Mouse (Mus musculus): ENCODE data around the gene Fam177a. TPM values are rescaled to one million over a fixed set of nuclear protein-coding genes. Genes with fewer than 3 reads are reported as not detected.
"Not testable (repeated sequence)": the region's sequence is repeated elsewhere in the genome, so short reads cannot be mapped to it uniquely, and the experiment has no call there.

Gene Fam177a
- total RNA-seq (2015), result 0.68 TPM in 1 of 2 replicates, not detected in the other
- total RNA-seq (2017), result 22.4 and 24.6 TPM in 2 replicates

DNA sequence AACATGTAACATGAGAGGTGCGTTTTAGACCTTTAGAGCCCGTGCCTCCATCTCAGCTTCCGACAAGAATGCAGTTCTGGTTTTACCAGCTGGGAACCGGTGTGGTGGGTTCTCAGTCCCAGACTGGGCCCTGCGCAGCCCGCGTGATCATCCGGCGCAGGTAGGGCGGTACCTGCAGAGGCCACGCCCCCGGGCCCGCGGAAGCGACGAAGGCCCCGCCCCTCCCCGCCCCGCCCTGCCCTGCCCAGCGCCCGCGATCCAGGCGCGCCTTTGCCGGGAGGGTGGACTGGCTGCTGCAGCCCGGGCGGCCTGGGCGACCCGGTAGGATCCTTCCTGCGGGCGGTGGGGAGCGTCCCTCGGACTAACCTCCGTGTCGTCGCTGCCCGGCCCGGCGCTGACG lies at the start of gene Fam177a:
Fam177a (plus strand) TSS at position 228 of the 400 bp plus-strand sequence.
- ATAC-seq (ENCODE audit: poor library complexity, severe bottlenecking), result peak; percentile 93

DNA sequence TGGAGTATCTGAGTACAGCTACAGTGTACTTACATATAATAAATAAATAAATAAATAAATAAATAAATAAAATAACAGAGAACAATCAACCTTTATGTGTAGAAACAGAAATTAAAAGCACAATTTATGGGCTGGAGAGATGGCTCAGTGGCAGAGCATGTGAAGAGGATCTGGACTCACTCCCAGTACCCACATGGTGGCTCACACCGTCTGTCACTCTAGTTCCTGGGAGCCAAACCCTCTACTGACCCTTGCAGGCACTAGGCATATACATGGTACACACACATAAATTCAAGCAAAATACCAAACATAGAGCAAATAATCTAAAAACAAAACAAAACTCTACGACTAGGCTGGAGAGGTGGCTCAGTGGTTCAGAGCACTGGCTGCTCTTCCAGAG lies 49.0 kb upstream of the Fam177a start:
- ATAC-seq (ENCODE audit: poor library complexity, severe bottlenecking), result no peak

DNA sequence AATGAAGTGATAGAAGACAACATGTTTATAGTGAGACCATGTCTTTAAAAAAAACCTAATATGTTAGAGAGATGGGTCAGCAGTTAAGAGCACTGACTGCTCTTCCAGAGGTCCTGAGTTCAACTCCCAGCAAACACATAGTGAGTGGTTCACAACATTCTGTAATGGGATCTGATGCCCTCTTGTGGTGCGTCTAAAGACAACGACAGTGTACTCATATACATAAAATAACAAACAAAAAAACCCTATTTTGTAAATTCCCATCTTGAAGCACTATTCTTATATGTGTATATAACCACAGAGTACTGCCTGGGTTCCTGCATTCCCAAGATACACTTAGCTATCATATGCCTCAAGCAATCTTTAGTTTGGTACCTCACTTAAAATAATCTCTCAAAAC lies 45.6 kb upstream of the Fam177a start:
- not testable (repeated sequence) for ATAC-seq (ENCODE audit: poor library complexity, severe bottlenecking)

DNA sequence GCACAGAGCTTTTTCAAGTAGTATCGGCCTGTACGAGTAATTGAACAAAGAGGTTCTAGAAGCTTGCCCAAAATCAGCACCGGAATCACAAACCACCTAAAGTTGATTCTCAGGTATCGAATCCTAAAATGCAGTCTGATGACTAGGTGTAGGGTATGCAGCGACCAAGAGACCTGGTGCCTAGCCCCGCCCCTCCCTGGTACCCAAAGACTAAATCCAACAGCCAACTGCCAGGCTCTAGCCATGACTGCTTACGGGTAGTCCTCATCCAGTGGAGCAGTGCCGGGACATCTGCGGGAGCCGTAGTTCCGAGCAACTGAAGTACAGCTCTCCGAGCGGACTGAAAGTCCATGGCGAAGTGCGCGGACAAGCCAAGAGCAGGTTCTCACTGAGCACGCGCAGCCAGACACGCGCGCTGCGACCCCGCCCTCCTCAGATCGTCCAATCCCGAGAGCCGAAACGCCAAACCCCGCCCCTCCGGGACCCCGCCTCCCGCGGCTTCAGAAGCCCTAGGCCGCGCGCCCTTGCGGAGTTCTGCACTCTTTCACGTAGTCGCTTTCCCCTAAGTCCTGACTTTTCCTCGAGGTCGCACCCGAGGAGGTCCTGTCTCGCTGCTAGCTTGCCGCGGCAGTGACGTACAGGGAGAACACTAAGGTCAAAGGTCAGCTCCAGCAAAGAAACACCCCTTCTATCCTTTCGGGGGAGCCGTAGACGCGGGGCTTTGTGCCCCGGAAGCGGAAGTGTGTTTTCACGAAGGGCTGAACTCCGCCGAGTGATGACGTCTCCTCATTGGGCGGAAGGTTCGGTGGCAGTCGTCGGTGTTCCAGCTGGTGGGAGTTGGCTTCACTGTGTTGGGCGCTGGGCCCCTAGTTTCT lies 44.3 kb upstream of the Fam177a start, which contains the start of the genes 2700097O09Rik and Srp54a:
2700097O09Rik (minus strand) TSS at position 385 of the 875 bp plus-strand sequence.
Srp54a (plus strand) TSS at position 537 of the 875 bp plus-strand sequence.
- peak; percentile 92 for ATAC-seq (ENCODE audit: poor library complexity, severe bottlenecking)

DNA sequence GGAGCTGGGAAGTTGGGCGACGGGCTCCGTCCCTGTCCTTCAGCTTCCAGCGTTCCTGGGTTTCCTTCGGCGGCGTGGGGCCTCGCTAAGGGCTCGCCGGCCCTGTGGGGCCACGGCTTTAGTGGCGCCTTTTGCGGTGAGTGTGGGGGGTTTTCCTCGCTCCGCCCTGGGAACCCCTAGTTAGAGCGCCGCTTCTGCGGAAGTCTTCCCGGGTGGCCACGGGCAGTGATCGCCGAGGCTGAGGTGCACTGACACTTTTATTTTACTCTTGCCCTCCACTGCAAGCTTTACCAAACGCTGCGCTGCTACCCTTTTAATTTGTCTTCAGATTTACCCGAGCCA lies 43.7 kb upstream of the Fam177a start:
- peak; percentile 55 for ATAC-seq (ENCODE audit: poor library complexity, severe bottlenecking)

DNA sequence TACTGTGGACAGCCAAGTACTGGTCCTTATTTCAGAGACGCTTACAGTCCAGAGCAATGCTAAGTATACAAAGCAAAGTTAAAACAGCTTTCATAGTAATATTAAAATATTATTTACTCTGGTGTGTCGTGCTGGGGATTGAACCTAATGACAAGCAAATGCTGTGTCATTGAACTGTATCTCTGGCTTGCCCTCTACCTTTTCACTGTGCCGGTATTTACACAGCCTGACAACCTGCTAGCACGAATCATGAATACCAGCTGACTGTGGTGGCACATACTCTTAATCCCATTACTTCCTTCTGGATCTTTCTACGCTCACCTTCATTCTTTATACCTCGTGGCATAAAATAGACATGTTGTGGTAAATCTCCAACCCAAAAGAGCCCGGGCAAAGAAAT lies 32.1 kb upstream of the Fam177a start:
- ATAC-seq (ENCODE audit: poor library complexity, severe bottlenecking), result not testable (repeated sequence)

DNA sequence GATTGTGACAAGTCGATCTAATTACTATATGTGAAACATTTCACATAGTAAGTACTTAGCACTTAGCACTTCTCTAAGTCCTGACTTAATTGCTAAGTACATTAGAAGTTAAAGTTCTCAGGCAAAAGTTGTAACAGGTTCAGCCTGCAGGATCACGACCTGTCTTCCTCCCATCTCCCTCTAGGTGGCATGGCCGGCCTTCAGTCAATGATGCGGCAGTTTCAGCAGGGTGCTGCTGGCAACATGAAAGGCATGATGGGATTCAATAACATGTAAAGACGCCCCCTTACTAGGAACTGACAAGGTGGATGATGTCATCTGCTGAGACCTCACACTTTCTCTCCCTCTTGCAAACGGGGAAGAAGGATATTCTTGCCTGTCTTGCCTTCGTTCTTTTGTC lies 11.7 kb upstream of the Fam177a start:
- peak; percentile 68 for ATAC-seq (ENCODE audit: poor library complexity, severe bottlenecking)

DNA sequence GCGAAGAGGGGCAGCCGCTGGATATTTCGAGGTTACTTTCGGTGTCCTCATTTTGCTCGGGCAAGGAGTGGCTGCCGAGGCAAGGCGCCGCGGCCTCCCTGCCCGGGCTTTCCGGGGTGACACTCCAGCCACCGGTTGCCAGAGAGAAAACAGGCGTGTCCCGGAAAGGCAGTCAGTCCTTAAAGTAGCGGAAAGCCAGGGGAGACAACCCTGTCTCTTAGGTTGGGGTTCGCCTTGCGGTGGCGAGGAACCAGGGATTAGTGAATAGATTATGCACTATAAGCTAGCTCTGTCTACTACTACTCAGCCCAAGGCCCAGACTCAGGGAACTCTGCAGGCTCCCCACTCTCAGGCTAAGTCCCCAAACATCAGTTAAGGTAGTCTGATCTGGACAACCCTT lies 462 bp downstream of the Fam177a start:
- peak; percentile 55 for ATAC-seq (ENCODE audit: poor library complexity, severe bottlenecking)

DNA sequence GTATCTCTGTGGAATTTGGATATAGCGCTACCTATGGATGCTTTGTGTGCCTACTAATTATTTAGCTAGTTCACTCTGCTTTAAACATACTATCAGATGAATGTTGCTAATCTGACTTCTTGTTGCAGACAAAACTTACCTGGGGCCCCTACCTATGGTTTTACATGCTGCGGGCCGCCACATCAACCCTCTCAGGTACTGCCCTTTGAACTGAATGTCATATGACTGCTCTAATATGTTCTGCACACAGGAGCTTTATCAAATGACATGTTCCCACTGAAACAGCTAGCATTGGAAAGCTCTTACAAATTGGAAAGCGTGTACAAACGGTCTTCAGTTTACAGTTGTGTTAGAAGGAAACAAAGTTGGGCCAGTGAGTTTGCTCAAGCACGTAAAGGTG lies 11.3 kb downstream of the Fam177a start:
- not testable (repeated sequence) for ATAC-seq (ENCODE audit: poor library complexity, severe bottlenecking)

DNA sequence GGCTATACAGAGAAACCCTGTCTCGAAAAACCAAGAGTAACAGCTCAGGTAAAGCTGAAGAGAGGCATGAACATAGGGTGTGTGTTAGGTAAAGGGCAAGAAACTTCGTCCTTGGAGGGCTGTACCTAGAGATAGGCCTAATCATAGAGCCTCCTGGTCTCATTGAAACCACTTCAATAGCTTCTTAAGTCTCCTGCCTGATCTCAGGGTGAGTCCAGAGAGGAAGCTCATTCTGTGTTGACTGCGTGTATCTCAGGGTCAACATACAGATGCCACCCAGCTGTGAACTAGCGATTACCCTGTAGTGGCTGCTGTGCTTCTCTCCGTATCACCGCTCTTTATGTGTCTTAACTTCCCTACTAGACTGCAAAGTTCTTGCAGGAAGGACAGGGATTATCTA lies 13.6 kb downstream of the Fam177a start:
- not testable (repeated sequence) for ATAC-seq (ENCODE audit: poor library complexity, severe bottlenecking)

DNA sequence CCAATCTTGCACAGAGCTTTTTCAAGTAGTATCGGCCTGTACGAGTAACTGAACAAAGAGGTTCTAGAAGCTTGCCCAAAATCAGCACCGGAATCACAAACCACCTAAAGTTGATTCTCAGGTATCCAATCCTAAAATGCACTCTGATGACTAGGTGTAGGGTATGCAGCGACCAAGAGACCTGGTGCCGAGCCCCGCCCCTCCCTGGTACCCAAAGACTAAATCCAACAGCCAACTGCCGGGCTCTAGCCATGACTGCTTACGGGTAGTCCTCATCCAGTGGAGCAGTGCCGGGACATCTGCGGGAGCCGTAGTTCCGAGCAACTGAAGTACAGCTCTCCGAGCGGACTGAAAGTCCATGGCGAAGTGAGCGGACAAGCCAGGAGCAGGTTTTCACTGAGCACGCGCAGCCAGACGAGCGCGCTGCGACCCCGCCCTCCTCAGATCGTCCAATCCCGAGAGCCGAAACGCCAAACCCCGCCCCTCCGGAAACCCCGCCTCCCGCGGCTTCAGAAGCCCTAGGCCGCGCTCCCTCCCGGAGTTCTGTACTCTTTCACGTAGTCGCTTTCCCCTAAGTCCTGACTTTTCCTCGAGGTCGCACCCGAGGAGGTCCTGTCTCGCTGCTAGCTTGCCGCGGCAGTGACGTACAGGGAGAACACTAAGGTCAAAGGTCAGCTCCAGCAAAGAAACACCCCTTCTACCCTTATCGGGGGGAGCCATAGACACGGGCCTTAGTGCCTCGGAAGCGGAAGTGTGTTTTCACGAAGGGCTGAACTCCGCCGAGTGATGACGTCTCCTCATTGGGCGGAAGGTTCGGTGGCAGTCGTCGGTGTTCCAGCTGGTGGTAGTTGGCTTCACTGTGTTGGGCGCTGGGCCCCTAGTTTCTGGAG lies 30.5 kb downstream of the Fam177a start, which contains the start of gene Srp54b:
Srp54b (plus strand) TSS at position 546 of the 890 bp plus-strand sequence.
- ATAC-seq (ENCODE audit: poor library complexity, severe bottlenecking), result peak; percentile 90

DNA sequence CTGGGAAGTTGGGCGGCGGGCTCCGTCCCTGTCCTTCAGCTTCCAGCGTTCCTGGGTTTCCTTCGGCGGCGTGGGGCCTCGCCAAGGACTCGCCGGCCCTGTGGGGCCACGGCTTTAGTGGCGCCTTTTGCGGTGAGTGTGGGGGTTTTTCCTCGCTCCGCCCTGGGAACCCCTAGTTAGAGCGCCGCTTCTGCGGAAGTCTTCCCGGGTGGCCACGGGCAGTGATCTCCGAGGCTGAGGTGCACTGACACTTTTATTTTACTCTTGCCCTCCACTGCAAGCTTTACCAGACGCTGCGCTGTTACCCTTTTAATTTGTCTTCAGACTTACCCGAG lies 31.1 kb downstream of the Fam177a start:
- peak; percentile 51 for ATAC-seq (ENCODE audit: poor library complexity, severe bottlenecking)

DNA sequence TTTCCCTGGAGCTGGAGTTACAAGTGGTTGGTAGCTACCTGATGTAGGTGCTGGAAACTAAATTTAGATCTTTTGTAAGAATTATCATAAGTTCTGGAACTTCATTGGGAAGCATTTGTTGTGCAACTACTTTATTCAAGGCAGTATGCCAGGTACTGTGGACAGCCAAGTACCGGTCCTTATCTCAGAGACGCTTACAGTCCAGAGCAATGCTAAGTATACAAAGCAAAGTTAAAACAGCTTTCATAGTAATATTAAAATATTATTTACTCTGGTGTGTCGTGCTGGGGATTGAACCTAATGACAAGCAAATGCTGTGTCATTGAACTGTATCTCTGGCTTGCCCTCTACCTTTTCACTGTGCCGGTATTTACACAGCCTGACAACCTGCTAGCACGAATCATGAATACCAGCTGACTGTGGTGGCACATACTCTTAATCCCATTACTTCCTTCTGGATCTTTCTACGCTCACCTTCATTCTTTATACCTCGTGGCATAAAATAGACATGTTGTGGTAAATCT lies 42.8 kb downstream of the Fam177a start:
- ATAC-seq (ENCODE audit: poor library complexity, severe bottlenecking), result not testable (repeated sequence)

DNA sequence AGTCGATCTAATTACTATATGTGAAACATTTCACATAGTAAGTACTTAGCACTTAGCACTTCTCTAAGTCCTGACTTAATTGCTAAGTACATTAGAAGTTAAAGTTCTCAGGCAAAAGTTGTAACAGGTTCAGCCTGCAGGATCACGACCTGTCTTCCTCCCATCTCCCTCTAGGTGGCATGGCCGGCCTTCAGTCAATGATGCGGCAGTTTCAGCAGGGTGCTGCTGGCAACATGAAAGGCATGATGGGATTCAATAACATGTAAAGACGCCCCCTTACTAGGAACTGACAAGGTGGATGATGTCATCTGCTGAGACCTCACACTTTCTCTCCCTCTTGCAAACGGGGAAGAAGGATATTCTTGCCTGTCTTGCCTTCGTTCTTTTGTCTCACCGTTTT lies 63.4 kb downstream of the Fam177a start:
- peak; percentile 73 for ATAC-seq (ENCODE audit: poor library complexity, severe bottlenecking)

DNA sequence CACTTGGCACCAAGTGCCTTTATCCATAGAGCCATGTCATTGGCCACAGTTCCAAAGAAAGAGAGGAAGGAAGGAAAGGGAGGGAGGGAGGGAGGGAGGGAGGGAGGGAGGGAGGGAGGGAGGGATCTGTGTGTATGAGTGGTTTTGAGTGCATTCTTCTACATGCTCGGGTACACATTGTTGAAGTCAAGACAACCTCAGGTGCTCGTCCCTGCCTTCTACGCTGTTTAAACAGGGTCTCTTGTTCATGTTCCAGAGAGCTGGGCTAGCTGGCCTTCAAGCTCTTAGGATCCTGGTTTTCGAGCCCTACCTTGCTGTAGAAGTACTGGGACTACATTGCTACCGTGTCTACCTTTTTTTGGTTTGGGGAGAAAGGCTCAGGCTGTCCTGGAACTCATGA lies 64.9 kb downstream of the Fam177a start:
- ATAC-seq (ENCODE audit: poor library complexity, severe bottlenecking), result not testable (repeated sequence)

Other genes with a start within 250 kb of the Fam177a start
- not detected in 2 replicates for gene Gm20403, start 137.9 kb upstream of the Fam177a start, total RNA-seq (2015)
- gene Gm20403, start 137.9 kb upstream of the Fam177a start, total RNA-seq (2017), result not detected in 2 replicates
- gene Baz1a, start 110.1 kb upstream of the Fam177a start, total RNA-seq (2015), result 187 and 200 TPM in 2 replicates
- gene Baz1a, start 110.1 kb upstream of the Fam177a start, total RNA-seq (2017), result 105 and 107 TPM in 2 replicates
- gene 2700097O09Rik, start 44.4 kb upstream of the Fam177a start, total RNA-seq (2015), result 6.5 and 8.8 TPM in 2 replicates
- 2.5 and 6.2 TPM in 2 replicates for gene 2700097O09Rik, start 44.4 kb upstream of the Fam177a start, total RNA-seq (2017)
- 73.9 and 85.6 TPM in 2 replicates for gene Srp54a, start 44.2 kb upstream of the Fam177a start, total RNA-seq (2015)
- gene Srp54a, start 44.2 kb upstream of the Fam177a start, total RNA-seq (2017), result 136 and 142 TPM in 2 replicates
- gene Srp54b, start 30.6 kb downstream of the Fam177a start, total RNA-seq (2015), result 23.0 and 23.2 TPM in 2 replicates
- gene Srp54b, start 30.6 kb downstream of the Fam177a start, total RNA-seq (2017), result 55.5 and 61.7 TPM in 2 replicates
- 20.8 and 21.8 TPM in 2 replicates for gene 1700047I17Rik2, start 75.1 kb downstream of the Fam177a start, total RNA-seq (2015)
- gene 1700047I17Rik2, start 75.1 kb downstream of the Fam177a start, total RNA-seq (2017), result not detected in 2 replicates
- 47.0 and 62.3 TPM in 2 replicates for gene Srp54c, start 105.7 kb downstream of the Fam177a start, total RNA-seq (2015)
- 68.0 and 72.1 TPM in 2 replicates for gene Srp54c, start 105.7 kb downstream of the Fam177a start, total RNA-seq (2017)
- 6.1 and 7.8 TPM in 2 replicates for gene 1110008L16Rik, start 175.1 kb downstream of the Fam177a start, total RNA-seq (2015)
- 5.0 and 6.5 TPM in 2 replicates for gene 1110008L16Rik, start 175.1 kb downstream of the Fam177a start, total RNA-seq (2017)
- gene Ppp2r3c, start 178.5 kb downstream of the Fam177a start, total RNA-seq (2015), result 26.7 TPM in 2 replicates
- gene Ppp2r3c, start 178.5 kb downstream of the Fam177a start, total RNA-seq (2017), result 19.7 and 20.4 TPM in 2 replicates

All from megakaryocyte, adult 5-6 weeks (primary cell).